Mouse (Mus musculus) heart, adult 9 months (tissue): Measurements from ENCODE around the gene Agl.
"Not testable (repeated sequence)": the region's sequence is repeated elsewhere in the genome, so short reads cannot be mapped to it uniquely, and the experiment has no call there.

Experiments
- DNase-seq, 2 experiments: peaks; one replicate each; pipeline ENCODE4 v3.0.0; 2022; ENCODE audit warnings: low spot score in 2 of 2

The Agl gene

DNA sequence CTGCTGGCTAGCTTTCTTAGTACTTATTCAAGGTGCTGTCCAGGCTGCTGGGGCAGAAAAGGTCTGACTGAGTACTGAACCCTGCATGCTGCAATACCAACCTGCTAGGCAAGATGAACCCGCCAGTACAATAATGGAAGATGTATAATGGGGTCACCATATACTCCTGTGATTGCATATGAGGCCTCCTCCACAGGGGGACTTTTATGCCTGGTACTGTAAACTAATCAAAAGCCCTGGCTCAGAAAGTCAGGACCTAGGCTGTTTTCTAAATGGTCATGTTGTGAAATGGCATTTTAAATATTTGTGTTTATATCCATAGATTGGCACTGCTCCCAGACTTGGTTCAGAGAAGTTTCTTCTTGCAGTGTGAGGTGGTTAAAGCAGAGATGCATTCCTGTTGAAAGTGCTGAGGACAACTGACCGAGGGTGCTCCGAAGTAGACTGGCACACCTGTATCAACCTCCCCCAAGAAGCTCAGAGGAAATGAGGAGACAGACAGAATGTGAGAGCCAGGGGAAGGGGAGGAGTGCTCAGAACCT is 8.8 kb upstream of the Agl start:
- DNase-seq, result no peak

DNA sequence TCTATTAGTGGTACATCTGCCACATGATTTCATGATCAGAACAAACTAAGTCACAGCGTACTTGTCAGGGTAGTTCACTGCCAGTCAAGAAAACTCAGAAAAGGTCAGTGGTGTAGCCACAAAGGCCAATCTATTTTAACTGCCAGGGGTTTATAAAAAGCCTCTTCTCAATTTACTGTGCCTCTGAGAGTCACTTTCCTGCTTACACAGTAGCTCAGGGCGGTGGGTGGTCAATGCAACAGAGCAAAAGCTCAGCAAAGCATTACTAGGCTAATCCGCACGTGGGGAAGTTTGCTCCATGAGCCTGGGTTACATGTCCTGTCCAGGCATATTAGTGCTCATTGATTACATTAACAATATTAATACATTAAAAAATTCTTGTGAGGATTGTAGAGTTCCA is 8.0 kb upstream of the Agl start:
- DNase-seq, result no peak

DNA sequence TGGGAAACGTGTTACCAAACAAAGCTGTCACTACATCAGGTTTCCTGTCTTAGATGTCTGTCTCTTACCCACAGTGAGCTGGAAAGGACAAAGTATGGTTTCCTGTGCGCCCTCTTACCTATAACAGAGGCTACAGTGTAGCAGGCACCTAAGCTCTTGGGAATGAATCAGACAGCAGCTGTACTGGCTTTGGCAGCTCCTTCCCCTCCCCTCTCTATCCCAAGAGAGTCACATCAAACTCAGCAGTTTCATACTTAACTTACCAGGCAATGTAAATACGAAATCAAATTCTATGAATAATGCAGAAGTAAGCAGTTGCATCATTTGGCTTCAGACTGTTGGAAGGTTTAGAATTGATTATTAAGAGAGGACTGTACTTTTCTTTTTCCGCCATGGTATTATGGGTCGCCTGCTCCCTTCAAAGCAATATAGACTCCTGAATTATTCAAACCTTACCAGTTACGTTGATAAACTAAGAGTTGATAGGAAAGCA is 7.4 kb upstream of the Agl start:
- no peak for DNase-seq

DNA sequence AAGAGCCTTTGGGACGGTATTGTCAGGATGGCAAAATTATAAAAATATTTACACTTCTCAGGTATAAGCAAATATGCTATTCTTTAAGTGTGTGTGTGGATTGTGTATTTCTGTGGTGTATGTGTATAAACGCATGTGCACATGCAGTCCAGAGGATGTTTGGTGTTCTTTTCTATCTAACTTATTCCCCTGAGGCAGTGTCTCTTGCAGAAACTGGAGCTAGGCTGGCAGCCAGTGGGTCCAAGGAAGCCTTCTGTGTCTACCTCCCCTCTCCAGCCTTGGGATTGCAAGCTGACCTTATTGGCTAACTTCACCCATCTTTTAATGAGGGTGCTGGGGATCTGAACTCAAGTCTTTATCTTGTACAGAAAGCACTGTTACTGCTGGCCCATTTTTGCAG is 5.0 kb upstream of the Agl start:
- DNase-seq, result no peak

DNA sequence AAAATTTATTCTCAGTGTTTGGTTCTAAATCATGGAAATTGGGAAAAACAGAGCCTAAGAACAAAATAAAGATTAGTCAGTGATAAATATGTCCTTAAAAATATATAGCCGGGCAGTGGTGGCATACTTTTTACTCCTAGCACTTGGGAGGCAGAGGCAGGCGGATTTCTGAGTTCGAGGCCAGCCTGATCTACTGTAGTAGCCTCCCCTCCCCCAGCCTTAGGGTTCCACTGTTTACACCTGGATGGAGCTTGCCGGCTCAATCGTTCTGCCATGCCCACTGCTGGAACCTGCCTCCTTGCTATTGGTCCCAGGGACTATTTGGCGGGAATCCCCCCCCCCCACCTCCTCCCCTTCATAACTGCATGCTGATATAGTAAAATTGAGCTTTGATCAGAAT is 2.4 kb upstream of the Agl start:
- not testable (repeated sequence) for DNase-seq

DNA sequence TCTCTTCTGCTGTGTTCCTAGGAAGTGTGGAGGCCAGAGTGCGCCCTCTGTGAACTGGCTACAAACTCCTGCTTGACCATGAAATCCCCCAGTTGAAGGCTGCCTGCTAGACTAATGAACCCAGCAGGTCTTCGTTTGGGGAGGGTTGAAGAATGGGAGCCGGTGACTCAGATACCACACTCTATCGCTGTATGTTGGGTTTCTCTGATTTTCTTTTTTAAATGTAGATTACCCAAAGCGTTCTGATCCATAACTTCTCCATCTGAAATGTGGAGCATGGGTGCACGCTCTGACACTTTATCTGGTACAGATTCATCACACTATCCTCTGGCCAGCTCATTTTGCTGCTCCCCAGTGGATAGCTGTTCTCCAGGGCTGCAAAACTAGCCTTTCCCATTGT is 1.3 kb upstream of the Agl start:
- DNase-seq, result no peak

DNA sequence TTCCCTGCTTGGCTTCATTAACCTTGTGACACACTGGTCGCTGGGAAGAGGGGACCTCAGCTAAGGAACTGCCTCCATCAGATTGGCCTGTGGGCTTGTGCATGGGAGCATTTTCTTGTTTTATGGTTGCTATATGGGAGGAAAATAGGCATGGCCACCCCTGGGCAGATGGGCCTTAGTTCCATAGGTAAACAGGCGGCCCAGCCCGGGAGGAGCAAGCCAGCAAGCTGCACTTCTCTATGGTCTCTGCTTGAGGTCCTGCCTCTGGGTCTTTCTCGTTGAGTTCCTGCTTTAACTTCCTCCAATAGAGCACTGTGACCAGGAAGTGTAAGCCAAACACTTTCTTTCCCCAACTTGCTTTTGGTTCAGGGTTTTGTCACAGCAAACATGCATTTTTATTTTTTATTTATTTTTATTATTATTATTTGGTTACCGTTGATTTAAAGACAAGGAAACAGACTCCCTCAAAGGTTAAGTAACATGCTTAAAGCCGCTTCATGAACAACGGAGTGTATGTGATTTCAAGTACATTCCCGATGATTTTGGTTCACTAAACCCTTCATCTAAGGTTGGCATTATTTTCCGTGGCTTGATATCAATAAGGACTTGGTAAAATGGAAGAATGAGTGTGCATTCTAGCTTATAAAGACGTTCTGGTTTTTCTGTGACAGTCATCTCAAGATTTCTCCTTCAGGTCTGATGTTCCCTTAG is 696 bp upstream of the Agl start:
- no peak for DNase-seq

DNA sequence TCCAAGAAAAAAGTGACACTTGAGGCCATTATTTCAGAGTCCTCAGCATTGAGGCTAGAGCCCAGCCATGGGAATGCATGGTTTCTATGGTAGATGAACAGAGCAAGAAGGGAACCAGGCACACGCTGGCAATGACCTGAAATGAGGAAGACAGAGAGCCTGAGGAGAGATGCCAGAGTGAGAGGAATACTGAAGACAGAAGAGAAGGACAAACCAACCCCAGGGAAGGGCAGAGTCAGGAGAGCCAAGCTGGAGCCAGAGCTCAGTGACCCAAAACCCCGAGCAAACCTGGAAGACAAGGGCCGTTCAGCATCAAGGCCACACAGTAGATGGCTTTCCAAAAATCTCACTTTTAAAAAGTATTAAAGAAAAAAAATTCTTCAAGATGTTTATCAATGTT is 2.1 kb downstream of the Agl start:
- DNase-seq, result no peak

DNA sequence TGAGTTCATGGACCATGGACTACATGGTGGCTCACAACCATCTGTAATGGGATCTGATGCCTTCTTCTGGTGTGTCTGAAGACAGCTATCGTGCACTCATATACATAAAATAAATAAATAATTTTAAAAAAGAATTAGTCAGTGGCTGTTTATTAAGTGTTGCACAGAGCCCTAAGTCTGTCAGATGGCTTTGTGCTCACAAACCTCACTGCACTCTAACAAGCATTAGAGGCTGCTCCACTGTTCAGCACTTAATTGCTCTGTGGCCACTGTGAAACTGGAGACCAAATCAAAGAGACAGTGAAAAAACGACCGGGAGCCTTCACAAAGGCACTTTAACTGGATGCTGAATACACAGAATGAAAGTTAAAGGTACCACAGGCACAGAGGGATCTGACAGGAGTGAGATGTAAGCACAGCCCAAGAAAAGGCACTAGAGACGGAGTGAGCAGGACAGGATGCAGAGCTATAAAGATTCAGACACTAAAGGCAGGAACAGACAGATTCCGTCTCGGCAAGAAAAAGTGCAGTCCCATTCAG is 3.1 kb downstream of the Agl start:
- DNase-seq, result no peak

DNA sequence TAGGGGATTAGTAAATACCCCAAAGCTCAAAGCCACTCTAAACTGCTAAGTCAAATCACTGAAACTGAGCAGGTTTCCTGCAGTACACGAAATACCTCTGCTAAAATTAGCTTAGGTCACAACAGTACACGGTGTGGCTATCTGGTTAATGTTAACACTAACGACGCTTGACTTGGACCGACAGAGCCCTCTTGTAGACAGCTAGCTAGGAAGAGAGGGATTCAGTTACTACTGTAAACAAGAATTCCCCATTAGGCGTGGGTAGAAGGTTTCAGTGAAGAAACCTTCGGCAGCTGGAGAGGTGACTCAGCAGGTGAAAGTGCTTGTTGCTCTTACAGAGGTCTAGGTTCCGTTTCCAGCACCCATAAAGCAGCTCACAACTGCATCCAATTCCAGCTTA is 6.2 kb downstream of the Agl start:
- peak in 1 of 2 experiments; percentile 7 for DNase-seq

DNA sequence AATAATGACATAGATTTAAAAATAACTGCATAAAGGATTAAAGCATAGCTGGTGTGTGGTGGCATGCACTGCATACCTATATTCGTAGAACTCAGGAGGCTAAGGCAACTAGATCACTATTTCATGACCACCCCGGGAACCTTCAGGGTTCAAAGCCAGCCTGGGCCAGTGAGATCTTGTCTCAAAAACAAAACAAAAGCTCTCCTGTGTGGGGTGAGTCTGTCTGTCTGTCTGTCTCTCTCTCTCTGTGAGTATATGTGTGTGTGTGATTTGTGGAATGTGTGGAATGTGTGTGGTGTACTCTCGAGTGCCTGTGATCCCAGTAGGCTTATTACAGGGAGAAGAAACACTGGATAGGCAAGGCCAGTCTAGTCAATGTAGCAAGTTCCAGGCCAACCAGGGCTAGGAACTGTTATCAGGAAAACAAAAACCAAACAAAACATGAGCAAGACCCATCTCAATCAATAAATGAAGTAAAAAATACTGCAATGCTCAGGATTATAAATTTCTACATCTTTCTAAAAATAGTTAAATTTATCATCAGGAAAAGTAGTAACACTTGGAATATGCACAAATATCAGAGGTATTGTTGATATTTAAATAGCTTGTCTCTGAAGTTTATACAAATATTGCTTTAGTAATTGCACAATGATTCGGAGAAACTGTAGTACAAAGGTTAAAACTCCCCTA is 9.0 kb downstream of the Agl start:
- no peak for DNase-seq

DNA sequence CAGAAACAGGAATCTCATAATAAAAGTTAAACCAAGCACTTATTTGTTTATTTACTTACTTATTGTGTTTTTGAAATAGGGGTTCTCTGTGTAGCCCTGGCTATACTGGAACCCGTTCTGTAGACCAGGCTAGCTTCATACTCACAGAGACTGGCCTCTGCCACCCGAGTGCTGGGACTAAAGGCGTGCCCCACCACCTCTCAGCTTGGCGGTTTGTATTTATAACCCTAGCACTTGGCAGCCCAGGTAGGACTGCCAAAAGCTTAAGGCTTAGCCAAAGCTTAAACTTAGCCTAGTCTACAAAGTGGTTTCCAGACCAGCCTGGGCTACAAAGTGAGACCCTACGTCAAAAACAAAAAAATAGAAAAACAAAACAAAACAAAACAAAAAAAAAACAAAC is 19.1 kb downstream of the Agl start:
- no peak for DNase-seq

DNA sequence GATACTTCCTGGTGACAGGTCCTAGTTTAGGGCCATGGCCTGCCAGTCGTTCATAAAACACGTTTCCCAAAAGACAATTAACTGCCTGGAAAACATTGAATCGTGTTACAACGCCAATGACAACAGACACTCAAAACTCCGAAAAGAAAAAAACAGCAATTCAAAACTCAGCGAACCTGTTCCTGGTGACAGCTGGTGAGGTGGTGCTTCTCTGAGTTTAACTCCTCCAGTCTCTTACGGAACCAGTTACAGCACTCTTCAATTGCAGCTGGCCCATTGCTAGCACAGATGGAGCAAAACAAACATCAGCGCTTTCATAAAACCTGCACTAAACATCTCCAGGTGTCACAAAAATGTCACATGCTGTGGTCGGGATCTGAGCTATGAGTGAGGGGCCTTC is 21.4 kb downstream of the Agl start:
- DNase-seq, result no peak

DNA sequence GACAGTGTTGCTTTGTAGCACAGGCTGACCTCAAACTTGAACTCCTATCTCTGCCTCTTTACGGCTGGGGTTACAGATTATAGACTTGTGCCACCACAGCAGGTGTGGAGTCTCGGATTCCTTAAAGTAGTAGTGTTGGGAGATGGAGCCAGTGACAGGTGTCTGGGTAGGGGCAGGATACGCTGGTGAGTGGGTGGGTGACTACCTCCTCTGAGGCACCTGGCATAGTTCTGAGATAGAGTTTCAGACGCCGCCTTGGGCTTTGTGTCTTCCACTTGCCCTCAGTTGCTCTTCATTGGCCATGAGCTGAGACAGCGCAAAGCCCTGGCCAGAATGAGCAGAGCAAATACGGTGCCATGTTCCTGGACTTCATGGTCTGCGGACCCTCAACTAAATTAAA is 22.1 kb downstream of the Agl start:
- DNase-seq, result no peak

DNA sequence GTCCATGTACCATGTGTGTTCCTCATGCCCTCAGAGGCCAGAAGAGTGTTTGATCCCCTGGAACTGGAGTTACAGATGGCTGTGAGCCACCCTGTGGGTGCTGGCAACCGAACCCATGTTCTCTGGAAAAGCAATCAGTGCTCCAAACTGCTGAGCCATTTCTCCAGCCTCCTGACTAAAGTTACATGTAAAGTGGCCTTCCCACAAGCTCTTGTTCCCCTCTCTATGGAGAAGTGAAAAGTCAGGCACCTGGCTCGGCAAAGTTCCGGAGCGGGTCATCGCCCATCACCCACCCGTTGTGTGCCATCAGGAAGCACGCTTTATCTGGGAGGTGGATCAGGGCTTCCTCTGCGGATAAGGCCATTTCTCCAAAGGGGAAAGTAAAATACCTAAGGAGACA is 23.2 kb downstream of the Agl start:
- DNase-seq, result no peak

DNA sequence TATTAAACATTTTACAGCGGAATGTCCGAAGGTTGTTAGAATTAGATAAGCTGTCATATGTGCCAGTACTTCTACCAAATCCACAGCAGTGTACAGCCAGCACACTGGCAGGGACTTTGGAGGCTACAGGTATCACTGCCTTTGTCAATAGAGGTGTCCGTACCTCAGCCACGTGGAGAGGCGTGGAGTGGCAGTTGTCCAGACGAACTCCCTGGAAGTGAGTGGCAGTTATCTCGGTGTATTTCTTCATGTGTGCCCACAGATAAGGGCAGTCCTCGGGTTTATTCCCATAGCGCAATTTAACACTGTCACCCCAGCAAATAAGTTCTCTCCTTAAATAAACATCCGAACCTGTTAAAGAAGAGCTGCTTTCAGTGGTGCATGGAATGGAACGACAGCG is 23.7 kb downstream of the Agl start:
- no peak for DNase-seq

DNA sequence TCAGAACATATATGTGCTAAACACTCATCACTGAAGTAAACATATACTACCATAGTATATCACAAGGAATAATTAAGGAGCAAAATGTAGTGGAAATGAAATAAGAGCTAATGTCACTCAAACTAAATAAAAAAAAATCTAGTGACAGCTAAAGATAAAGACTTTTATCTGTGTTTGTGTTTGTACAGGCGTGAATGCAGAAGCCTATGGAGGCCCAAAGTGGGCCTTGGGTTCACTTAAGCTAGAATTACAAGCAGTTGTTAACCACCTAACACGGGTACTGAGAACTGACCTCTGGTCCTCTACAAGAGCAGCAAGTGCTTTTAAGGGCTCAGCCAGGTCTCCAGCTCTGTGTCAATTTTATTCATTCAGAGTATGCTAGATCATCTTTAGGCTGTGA is 31.0 kb downstream of the Agl start:
- no peak for DNase-seq

DNA sequence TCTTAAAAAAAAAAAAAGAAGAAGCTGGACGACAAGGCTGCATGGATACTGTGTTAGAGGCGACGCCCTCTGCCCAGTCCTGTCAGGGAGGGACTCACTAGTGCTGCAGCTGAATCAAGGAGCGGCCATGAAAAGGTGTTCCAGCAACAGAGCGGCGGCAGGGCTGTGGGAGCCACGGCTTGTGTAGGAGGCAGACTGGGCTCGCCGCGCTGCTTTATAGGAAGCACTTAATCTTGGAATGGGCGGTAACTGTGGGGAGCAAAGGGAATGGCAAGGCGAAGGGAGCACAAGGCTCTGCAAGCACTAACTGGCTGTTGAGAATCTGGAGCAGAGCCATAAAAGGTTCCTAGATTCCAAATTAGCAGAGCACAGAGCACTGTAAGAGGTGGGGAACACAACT is 34.1 kb downstream of the Agl start:
- no peak for DNase-seq

DNA sequence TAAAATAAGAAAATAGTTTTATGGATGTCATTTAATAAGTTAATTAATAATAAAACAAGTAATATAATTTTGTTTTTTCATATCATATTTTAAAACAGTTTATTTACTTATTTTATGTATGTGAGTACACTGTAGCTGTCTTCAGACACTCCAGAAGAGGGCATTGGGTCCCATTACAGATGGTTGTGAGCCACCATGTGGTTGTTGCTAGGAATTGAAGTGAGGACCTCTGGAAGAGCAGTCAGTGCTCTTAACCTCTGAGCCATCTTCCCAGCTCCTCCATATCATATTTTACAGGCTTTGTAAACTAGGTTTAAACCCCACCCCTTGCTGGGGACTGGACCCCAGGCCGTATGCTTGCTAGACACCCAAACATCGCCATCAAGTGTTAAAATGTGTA is 36.4 kb downstream of the Agl start:
- no peak for DNase-seq

DNA sequence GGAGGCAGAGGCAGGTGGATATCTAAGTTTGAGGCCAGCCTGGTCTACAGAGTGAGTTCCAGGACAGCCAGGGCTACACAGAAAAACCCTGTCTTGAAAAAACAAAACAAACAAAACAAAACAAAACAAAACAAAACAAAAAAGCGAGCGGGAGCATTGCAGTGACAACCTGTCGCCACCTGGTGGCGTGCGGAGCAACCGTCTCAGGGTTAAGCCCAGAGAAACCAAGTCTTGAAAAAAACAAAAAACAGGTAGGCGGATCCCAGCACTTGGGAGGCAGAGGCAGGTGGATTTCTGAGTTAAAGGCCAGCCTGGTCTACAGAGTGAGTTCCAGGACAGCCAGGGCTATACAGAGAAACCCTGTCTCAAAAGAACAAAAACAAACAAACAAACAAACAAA is 41.0 kb downstream of the Agl start:
- DNase-seq, result not testable (repeated sequence)

DNA sequence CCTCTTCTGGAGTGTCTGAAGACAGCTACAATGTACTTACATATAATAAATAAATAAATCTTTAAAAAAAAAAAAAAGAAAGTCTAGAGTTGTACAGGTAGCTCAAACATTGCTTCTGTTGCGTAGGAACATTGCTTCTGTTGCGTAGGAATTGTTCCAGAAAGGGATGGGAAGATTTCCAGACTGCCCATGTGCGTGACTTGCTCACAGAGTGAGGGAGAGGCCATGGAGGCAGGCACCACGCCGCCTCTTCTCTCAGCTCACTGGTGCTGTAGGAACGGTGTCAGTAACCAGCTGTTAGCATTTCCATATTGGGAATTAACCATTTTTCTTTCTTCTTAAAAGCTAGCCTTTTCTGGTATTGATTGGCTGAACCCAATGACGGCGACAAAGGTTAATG is 55.1 kb downstream of the Agl start:
- no peak for DNase-seq

DNA sequence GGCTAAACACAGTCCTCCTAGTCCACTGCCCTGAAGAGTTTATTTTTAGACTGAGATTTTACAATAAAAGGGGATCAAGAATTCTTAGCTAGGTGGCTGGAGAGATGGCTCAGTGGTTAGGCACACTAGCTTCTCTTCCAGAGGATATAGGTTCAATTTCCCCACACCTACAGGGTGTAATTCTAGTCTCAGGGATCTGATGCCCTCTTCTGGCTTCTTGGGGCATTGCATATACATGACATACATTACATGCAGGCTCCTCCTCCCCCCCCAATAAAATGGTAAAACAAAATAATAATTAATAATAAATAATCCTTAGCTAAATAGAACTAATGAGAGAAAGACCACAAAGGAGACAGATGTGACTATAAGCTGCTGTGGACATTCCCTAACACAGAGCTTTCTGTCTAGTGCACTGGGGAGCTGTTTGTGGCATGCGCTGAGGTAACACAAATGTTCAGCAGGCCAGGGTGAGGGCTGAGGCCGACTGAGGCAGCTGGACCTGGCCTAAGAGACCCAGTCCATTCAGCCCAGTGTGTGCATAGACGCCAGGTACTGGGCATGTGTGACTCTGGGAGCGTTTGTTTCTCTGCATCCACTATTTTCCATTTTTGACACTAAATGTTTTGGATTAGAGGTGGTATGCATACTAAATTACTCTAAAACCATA is 56.6 kb downstream of the Agl start:
- DNase-seq, result peak; percentile 25 to 32
